Mouse (Mus musculus) sigmoid colon, adult 10 weeks (tissue): ENCODE data around the gene Sgce. TPM values are rescaled to one million over a fixed set of nuclear protein-coding genes. Genes with fewer than 3 reads are reported as not detected.

Source experiments
- polyA plus RNA-seq: library from polyadenylated mRNA; stranded (reverse); fragments of 350-450 nt; fragmentation: Illumina TruSeq; extraction: RNeasy Lipid Tissue Mini Kit (QIAGEN cat#74804); gene quantifications from one replicate; pipeline ENCODE4 v1.2.3, GENCODE M21; 2014; ENCODE audit warnings: low read depth, low replicate concordance

The Sgce gene
- polyA plus RNA-seq, result 34.0 TPM

DNA sequence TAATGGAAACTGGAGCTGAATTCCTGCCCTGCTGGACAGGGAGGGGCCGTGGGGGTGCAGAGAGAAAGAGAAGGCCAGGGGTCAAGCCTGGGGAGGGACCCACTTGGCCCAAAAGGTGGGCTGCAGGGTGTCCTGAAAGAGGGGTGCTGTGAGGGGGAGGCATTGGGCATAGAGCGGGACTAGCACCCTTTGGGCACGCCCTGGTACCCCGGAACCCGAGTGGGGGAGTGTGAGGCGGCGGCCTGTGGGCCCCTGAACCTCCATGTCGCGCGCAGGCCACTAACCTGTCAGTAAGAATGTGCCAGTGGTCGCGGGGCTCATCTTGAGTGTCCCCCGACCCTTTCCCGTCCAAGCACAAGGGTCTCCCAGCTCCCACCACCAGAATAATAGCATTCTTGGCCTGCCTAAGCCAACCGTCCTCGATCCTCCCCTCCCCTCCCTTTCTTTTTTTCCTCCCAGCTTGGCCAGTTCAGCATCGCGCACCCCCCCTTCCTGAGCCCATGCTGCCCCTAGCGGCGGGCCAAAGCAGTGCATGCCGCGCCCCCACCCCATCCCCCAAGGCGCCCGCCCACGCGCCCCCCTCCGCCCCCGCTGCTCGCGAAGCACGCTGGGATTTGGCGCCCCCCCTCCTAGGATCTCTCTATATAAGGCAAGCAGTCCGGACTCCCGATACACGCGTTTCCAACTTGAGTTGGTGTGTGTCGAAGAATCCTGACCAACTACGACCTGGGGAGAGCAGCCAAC is at the start of gene Sgce, which contains the start of gene Peg10:
Sgce (minus strand) TSS at position 512 of the 744 bp plus-strand sequence.
Peg10 (plus strand) TSS at position 611 of the 744 bp plus-strand sequence.

Other genes with a start within 250 kb of the Sgce start
- 120 TPM for gene Col1a2, start 242.4 kb downstream of the Sgce start, polyA plus RNA-seq
- 241 TPM for gene Casd1, start 146.4 kb downstream of the Sgce start, polyA plus RNA-seq
- gene Peg10, start 99 bp upstream of the Sgce start, polyA plus RNA-seq, result 2.6 TPM
- 30.5 TPM for gene Ppp1r9a, start 155.7 kb upstream of the Sgce start, polyA plus RNA-seq